Mouse (Mus musculus) C2C12 (cell line): Measurements from ENCODE around the gene Arid5b.

ENCODE experiments used
- CEBPB ChIP-seq: IDR thresholded peaks from one replicate; pipeline ENCODE4 v1.6.1; 2011; ENCODE audit warnings: low read depth, mild to moderate bottlenecking, control low read depth, moderate library complexity
- CTCF ChIP-seq: IDR thresholded peaks from one replicate; pipeline ENCODE4 v1.5.1; 2011; ENCODE audit not compliant: control insufficient read depth, insufficient read depth, insufficient read length
- FOSL1 ChIP-seq: IDR thresholded peaks from one replicate; pipeline ENCODE4 v1.8.0; 2011; ENCODE audit warnings: mild to moderate bottlenecking, low read length; ENCODE audit not compliant: poor library complexity, insufficient read depth, severe bottlenecking
- MAX ChIP-seq: IDR thresholded peaks from one replicate; pipeline ENCODE4 v1.6.1; 2011; ENCODE audit warnings: mild to moderate bottlenecking, control low read depth
- MYOD1 ChIP-seq: IDR thresholded peaks from one replicate; pipeline ENCODE4 v1.6.1; 2011; ENCODE audit warnings: low read depth; ENCODE audit not compliant: control insufficient read depth, insufficient read length
- MYOG ChIP-seq: IDR thresholded peaks from one replicate; pipeline ENCODE4 v1.6.1; 2011; ENCODE audit not compliant: control insufficient read depth, insufficient read length; ENCODE audit errors: extremely low read depth

GRCm38 (mm10) chr10:68324061-68324460 lies 45.5 kb upstream of the Arid5b start:
- TF ChIP-seq MAX (no peak), CTCF (no peak), MYOD1 (no peak), CEBPB (no peak), MYOG (no peak), FOSL1 (no peak)
